Mouse (Mus musculus) ES-E14 (cell line): Measurements from ENCODE around the gene Shisal2a. TPM values are rescaled to one million over a fixed set of nuclear protein-coding genes. Genes with fewer than 3 reads are reported as not detected.

Source experiments
- DNase-seq: peaks from one replicate; pipeline ENCODE4 v3.0.0-alpha.2; 2013; ENCODE audit warnings: low read depth, low spot score
- H3K27ac ChIP-seq: 2 replicates; pipeline ENCODE4 v1.5.1; 2012; ENCODE audit warnings: low read depth, mild to moderate bottlenecking, low read length, moderate library complexity, mixed read lengths; ENCODE audit not compliant: poor library complexity, insufficient read depth, severe bottlenecking
- H3K36me3 ChIP-seq: 2 replicates; pipeline ENCODE4 v1.6.1; 2012; ENCODE audit warnings: mild to moderate bottlenecking, low read length, moderate library complexity, mixed read lengths; ENCODE audit not compliant: control insufficient read depth, poor library complexity, insufficient read depth, severe bottlenecking
- H3K4me1 ChIP-seq, 2 experiments: fragments of 150-350 bp in 1 of 2; sonication (generic) in 1 of 2; 2 replicates each; pipeline ENCODE4 v1.6.1; 2012; ENCODE audit warnings: low read length in 2 of 2, mild to moderate bottlenecking in 1 of 2, mixed read lengths in 1 of 2; ENCODE audit not compliant: control insufficient read depth in 2 of 2, insufficient read depth in 2 of 2, poor library complexity in 1 of 2
- H3K4me3 ChIP-seq, 2 experiments: fragments of 150-350 bp in 1 of 2; sonication (generic) in 1 of 2; 2 replicates each; pipeline ENCODE4 v1.5.1; 2012; ENCODE audit warnings: low read length in 2 of 2, low read depth in 1 of 2, mild to moderate bottlenecking in 1 of 2, mixed read lengths in 1 of 2; ENCODE audit not compliant: insufficient read depth in 1 of 2, poor library complexity in 1 of 2, severe bottlenecking in 1 of 2
- H3K9ac ChIP-seq: 2 replicates; pipeline ENCODE4 v1.6.1; 2012; ENCODE audit warnings: low read depth, mild to moderate bottlenecking, low read length, mixed read lengths; ENCODE audit not compliant: poor library complexity, insufficient read depth, severe bottlenecking
- H3K9me3 ChIP-seq: fragments of 150-350 bp; sonication (generic); 2 replicates; pipeline ENCODE4 v1.6.1; 2012; ENCODE audit warnings: low read depth, mild to moderate bottlenecking, low read length; ENCODE audit not compliant: control insufficient read depth, insufficient read depth
- CHD2 ChIP-seq: IDR thresholded peaks from 2 replicates; pipeline ENCODE4 v1.6.1; 2014; ENCODE audit warnings: mild to moderate bottlenecking, low read depth, low read length, inconsistent platforms
- HCFC1 ChIP-seq: IDR thresholded peaks from 2 replicates; pipeline ENCODE4 v1.6.1; 2012; ENCODE audit warnings: low read length, inconsistent platforms, borderline replicate concordance; ENCODE audit not compliant: insufficient read depth
- MAFK ChIP-seq: IDR thresholded peaks from 2 replicates; pipeline ENCODE4 v1.6.1; 2014; ENCODE audit warnings: mild to moderate bottlenecking, low read depth, low read length, inconsistent platforms; ENCODE audit not compliant: insufficient read depth
- ZC3H11A ChIP-seq: IDR thresholded peaks from 2 replicates; pipeline ENCODE4 v1.6.1; 2012; ENCODE audit warnings: low read depth, mild to moderate bottlenecking, inconsistent platforms, low read length, borderline replicate concordance
- ZNF384 ChIP-seq: IDR thresholded peaks from 2 replicates; pipeline ENCODE4 v1.6.1; 2012; ENCODE audit warnings: low read depth, low read length, inconsistent platforms
- in situ Hi-C, 2 experiments: fragments of 600-800 bp; cut with MboI; formaldehyde crosslinking; loops; one replicate each; pipeline ENCODE4 v1.15.1; 2025; ENCODE audit warnings: low sequenced_read_pairs in 2 of 2, inconsistent platforms in 1 of 2; ENCODE audit not compliant: unreplicated experiment in 2 of 2
- total RNA-seq: library from RNA; depleted of rRNA; stranded (reverse); fragments of 300-350 nt; gene quantifications from 2 replicates; pipeline ENCODE4 v1.2.3, GENCODE M21; 2012

The Shisal2a gene
- total RNA-seq, 1 experiment, result 1.5 TPM

GRCm38 (mm10) chr4:108387106-108387505, 4.0 kb upstream of the Shisal2a start:
- Histone ChIP-seq H3K27ac (no peak overlapping the region), H3K4me3 (peak overlapping the region in 1 of 2 experiments; percentile 34; a peak in 1 of 4 replicates), H3K9me3 (no peaks in the 10 kb centered on the region), H3K4me1 (peaks cover 19 to 27% of the 10 kb centered on the region in 2 experiments), H3K36me3 (no peaks in the 10 kb centered on the region), H3K9ac (no peak overlapping the region)
- TF ChIP-seq HCFC1 (no peak), ZC3H11A (no peak), MAFK (no peak), CHD2 (no peak), ZNF384 (no peak)
- no peak for DNase-seq
- in situ Hi-C loops, result no loop called here

GRCm38 (mm10) chr4:108386087-108386486, 2.9 kb upstream of the Shisal2a start:
- TF ChIP-seq ZNF384 (no peak), CHD2 (no peak), HCFC1 (no peak), MAFK (no peak), ZC3H11A (no peak)
- H3K36me3 ChIP-seq, result no peaks in the 10 kb centered on the region
- in situ Hi-C loops, result no loop called here
- no peak for DNase-seq
- peaks cover 19 to 26% of the 10 kb centered on the region in 2 experiments for H3K4me1 ChIP-seq
- H3K4me3 ChIP-seq, result no peak overlapping the region
- no peaks in the 10 kb centered on the region for H3K9me3 ChIP-seq
- no peak overlapping the region for H3K9ac ChIP-seq
- no peak overlapping the region for H3K27ac ChIP-seq

- no peak for DNase-seq
- H3K9me3 ChIP-seq, result no peaks in the 10 kb centered on the region
- no peak overlapping the region for H3K27ac ChIP-seq
- no peaks in the 10 kb centered on the region; the same call in 1 of the 2 replicates for H3K36me3 ChIP-seq
- H3K4me3 ChIP-seq, result no peak overlapping the region
- in situ Hi-C loops, result no loop called here
- TF ChIP-seq ZNF384, result no peak
- TF ChIP-seq ZC3H11A, result no peak
- TF ChIP-seq CHD2, result no peak
- TF ChIP-seq HCFC1, result no peak
- TF ChIP-seq MAFK, result no peak
- no peak overlapping the region for H3K9ac ChIP-seq
- peaks cover 9 to 28% of the 10 kb centered on the region in 2 experiments; a peak in 3 of 4 replicates for H3K4me1 ChIP-seq
Measured at GRCm38 (mm10) chr4:108380146-108380545, 3.0 kb downstream of the Shisal2a start.

- Histone ChIP-seq H3K4me1 (peaks cover 9 to 25% of the 10 kb centered on the region in 2 experiments; a peak in 3 of 4 replicates), H3K4me3 (no peak overlapping the region), H3K9ac (no peak overlapping the region), H3K27ac (no peak overlapping the region), H3K9me3 (no peaks in the 10 kb centered on the region), H3K36me3 (no peaks in the 10 kb centered on the region; the same call in 1 of the 2 replicates)
- in situ Hi-C loops, result no loop called here
- no peak for DNase-seq
- TF ChIP-seq HCFC1, result no peak
- no peak for TF ChIP-seq CHD2
- TF ChIP-seq ZC3H11A, result no peak
- no peak for TF ChIP-seq MAFK
- no peak for TF ChIP-seq ZNF384
Measured at GRCm38 (mm10) chr4:108379476-108379875, 3.7 kb downstream of the Shisal2a start.

GRCm38 (mm10) chr4:108372166-108372565, 11.0 kb downstream of the Shisal2a start:
- in situ Hi-C loops, result no loop called here
- Histone ChIP-seq H3K27ac (no peak overlapping the region), H3K4me3 (no peak overlapping the region), H3K4me1 (peaks cover 1 to 17% of the 10 kb centered on the region in 2 experiments; a peak in 2 of 4 replicates), H3K36me3 (no peaks in the 10 kb centered on the region; the same call in 1 of the 2 replicates), H3K9me3 (no peaks in the 10 kb centered on the region), H3K9ac (no peak overlapping the region)
- TF ChIP-seq MAFK, result no peak
- TF ChIP-seq ZNF384, result no peak
- TF ChIP-seq HCFC1, result no peak
- TF ChIP-seq CHD2, result no peak
- TF ChIP-seq ZC3H11A, result no peak
- DNase-seq, result no peak
